Mouse (Mus musculus) ES-Bruce4 (cell line): Measurements from ENCODE around the gene Umps.

Source experiments
- CTCF ChIP-seq: IDR thresholded peaks from one replicate; pipeline ENCODE4 v1.8.1; 2011; ENCODE audit warnings: low read depth, low read length
- EP300 ChIP-seq: IDR thresholded peaks from 2 replicates; pipeline ENCODE4 v1.6.1; 2011; ENCODE audit warnings: low read depth, low read length; ENCODE audit not compliant: insufficient read depth
- POLR2A ChIP-seq: IDR thresholded peaks from one replicate; pipeline ENCODE4 v1.8.1; 2011; ENCODE audit warnings: low read length; ENCODE audit not compliant: insufficient read depth

GRCm38 (mm10) chr16:34003566-34004127, 36.8 kb upstream of the Umps start:
- TF ChIP-seq POLR2A, result no peak
- TF ChIP-seq CTCF, result no peak
- no peak for TF ChIP-seq EP300
